Mouse (Mus musculus) layer of hippocampus, adult 2 months (tissue): ENCODE results near the gene Gcdh. TPM values are rescaled to one million over a fixed set of nuclear protein-coding genes. Genes with fewer than 3 reads are reported as not detected.

Experiments
- DNase-seq, 2 experiments: peaks; one replicate each; pipeline ENCODE4 v3.0.0; 2022; ENCODE audit warnings: low spot score in 2 of 2
- H3K27ac ChIP-seq: fragments of 200-600 bp; 2 replicates; pipeline ENCODE4 v1.8.1; 2022
- H3K4me3 ChIP-seq: fragments of 200-600 bp; 2 replicates; pipeline ENCODE4 v1.8.1; 2022; ENCODE audit warnings: mild to moderate bottlenecking
- CTCF ChIP-seq: fragments of 200-600 bp; conservative IDR thresholded peaks from 2 replicates; pipeline ENCODE4 v1.8.1; 2022; ENCODE audit warnings: antibody characterized with exemption, mild to moderate bottlenecking, moderate library complexity
- long read RNA-seq, 2 experiments: library from polyadenylated mRNA; stranded (forward); transcript quantifications; one replicate each; pipeline ENCODE4 v2.0.0; 2021; ENCODE audit warnings: borderline mapping rate in 2 of 2
- total RNA-seq, 2 experiments: library from RNA; stranded (reverse); gene quantifications; 2 replicates each; pipeline ENCODE4 v1.2.3; 2021

Gcdh gene
- 10 to 100 TPM; 37.5 to 41.2 TPM for total RNA-seq
- long read RNA-seq, experiment 1, transcript Gcdh-201 (11 exons, 2,167 nt), result minor isoform, 11 of 37 reads
- long read RNA-seq, experiment 1, transcript Gcdh-202 (12 exons, 2,114 nt), result major isoform, 15 of 37 reads
- long read RNA-seq, experiment 1, partial matches to known transcripts, result 2 of 37 reads
- long read RNA-seq, experiment 1, other reads (novel, unspliced or antisense), result 9 of 37 reads
- long read RNA-seq, experiment 2, transcript Gcdh-201 (11 exons, 2,167 nt), result minor isoform, 10 of 44 reads
- long read RNA-seq, experiment 2, transcript Gcdh-202 (12 exons, 2,114 nt), result major isoform, 15 of 44 reads
- long read RNA-seq, experiment 2, partial matches to known transcripts, result 7 of 44 reads
- long read RNA-seq, experiment 2, other reads (novel, unspliced or antisense), result 12 of 44 reads

- 0 out of 2 replicates have a peak, but pooled peaks have one; percentile 2 for TF ChIP-seq CTCF
- peak; percentile 90 to 97 for DNase-seq
- H3K27ac ChIP-seq, result peak within 1 kb of the TSS; percentile 69
- peak within 1 kb of the TSS; percentile 73 for H3K4me3 ChIP-seq
Measured at GRCm38 (mm10) chr8:84893709-84894134, at the start of gene Gcdh. Gcdh (minus strand) TSS chr8:84893921.

GRCm38 (mm10) chr8:84937620-84938485 is 44.1 kb upstream of the Gcdh start:
- no peak for TF ChIP-seq CTCF
- peak overlapping the region; percentile 97 for H3K27ac ChIP-seq

DNA sequence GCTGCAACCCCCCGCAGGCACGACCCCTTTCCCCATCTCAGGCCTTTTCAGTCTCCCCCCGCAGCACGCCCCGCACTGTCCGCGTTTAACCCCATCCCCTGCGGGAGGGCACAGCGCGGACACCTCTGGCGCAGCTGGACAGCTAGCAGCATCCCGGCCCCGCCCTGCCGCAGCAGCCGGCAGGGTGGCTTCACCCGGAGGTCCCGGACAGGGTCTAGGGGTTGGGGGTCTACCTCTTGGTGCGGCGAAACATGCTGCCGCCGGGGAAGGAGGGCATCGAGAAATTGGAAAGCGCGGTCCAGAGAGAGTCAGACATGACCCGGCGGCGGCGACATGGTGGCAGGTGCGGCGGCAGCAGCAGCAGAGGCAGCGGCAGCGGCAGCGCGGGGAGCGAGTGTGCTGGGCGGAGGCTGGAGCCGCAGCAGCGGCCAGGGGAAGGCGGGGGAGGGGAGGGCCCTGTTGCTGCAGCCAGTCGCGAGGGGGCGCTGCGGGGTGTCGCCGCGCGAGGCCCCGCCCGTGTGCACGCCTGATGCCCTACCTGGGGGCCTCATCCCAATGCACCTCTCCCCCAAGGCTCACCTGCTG is 43.3 kb upstream of the Gcdh start, which contains the start of gene Mast1:
Mast1 (minus strand) TSS at position 398 of the 585 bp plus-strand sequence.
- peak in 1 of 2 experiments; percentile 82 for DNase-seq
- Histone ChIP-seq H3K4me3 (peak within 1 kb of the TSS; percentile 85), H3K27ac (peak within 1 kb of the TSS; percentile 97)
- TF ChIP-seq CTCF, result peak; percentile 92

More at GRCm38 (mm10) chr8:84937620-84938485, 44.1 kb upstream of the Gcdh start:
- peak overlapping the region; percentile 85 for H3K4me3 ChIP-seq
- DNase-seq, result no peak

DNA sequence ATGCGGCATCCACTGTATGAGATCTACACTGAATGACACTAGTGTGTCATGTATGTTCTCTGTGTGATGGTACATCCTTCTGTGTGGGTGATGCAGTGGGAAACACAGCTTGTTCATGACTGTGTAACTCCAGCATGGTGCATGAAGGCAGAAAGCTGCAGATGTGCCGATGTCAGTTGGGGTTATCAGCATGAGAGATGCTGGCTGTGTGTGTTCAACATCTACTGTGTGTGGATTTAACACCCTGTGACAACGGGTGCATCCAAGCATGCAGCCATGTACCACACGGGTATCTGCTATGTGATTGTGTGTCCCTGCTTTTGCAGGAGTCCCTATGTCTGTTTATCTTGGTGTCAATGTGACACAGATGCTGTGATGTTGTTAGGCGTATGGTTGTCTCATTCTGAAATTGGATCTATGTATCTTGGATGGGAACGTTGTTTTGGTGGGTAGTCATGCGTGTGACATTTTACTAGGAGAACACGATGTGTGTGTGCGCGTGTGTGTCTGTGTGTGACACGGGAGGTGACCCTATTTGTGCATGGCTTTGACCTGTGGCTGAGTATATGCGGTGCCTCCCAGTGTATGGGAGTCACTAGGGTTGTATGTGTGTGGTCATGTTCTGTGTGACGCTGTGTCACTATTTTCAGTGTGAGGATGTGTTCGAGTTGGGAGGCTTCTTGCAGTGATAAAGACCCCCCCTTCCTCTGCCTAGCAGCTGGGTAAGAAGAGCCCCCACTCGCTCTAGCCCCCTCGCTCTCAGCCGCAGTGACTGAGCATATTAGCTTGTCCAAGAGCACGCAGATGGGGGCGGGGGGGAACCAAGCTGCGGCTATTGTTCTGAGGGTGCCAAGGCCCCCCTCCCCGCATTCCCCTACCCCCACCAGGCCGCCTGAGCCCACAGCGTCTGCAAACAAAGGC is 42.6 kb upstream of the Gcdh start:
- DNase-seq, result no peak
- no peak for TF ChIP-seq CTCF
- Histone ChIP-seq H3K27ac (peak overlapping the region; percentile 97), H3K4me3 (peak overlapping the region; percentile 85)

GRCm38 (mm10) chr8:84935489-84935888 is 41.8 kb upstream of the Gcdh start:
- no peak for TF ChIP-seq CTCF
- no peak for DNase-seq
- Histone ChIP-seq H3K27ac (peak overlapping the region; percentile 97; the same call in 1 of the 2 replicates), H3K4me3 (peak overlapping the region; percentile 85)

DNA sequence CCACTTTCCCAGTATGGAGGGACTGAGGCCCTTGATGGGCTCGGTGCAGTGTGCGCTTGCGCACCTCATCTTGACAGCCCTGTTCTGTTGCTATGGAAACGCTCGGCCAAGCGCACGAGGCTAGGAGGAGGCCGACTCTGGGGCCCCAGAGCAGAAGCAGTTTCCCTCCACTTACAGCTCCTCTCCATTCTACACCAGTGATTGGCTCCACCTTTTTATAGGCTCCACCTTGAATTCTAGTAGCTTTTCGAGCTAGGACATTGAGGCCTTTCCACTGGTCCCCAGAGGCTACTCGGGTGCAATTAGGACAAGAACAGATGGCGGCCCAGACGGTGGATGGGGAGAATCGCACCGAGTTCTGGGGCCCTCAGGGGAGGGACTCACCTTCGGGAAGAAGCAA is 41.1 kb upstream of the Gcdh start:
- Histone ChIP-seq H3K4me3 (peak overlapping the region; percentile 85; the same call in 1 of the 2 replicates), H3K27ac (no peak overlapping the region)
- DNase-seq, result no peak
- no peak for TF ChIP-seq CTCF

GRCm38 (mm10) chr8:84933767-84934559 is 40.2 kb upstream of the Gcdh start:
- TF ChIP-seq CTCF, result no peak

DNA sequence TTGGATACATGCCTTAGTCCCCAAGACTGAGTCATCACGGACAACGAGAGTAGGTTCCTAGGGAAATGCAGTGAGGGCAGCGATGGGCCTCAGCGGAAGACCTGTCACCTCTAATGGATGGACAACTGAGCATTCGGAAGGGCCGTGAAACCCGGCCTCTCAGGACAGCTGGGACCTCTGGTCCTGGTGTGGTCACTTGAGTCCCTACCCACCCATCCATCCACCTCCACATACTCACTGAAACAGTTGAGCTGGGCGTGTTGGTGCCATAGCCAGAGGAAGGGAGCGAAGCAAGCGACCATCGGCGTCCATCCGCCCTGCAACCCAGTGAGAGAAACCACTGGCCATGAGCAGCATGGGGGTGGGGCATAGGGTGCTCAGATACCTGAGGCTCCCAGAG is 36.9 kb upstream of the Gcdh start:
- TF ChIP-seq CTCF, result no peak
- no peak for DNase-seq
- Histone ChIP-seq H3K4me3 (no peak overlapping the region), H3K27ac (no peak overlapping the region)

More at GRCm38 (mm10) chr8:84933767-84934559, 40.2 kb upstream of the Gcdh start:
- DNase-seq, result no peak
- peak overlapping the region; percentile 18; the same call in 1 of the 2 replicates for H3K4me3 ChIP-seq
- no peak overlapping the region for H3K27ac ChIP-seq

- Histone ChIP-seq H3K27ac (no peak overlapping the region), H3K4me3 (peak overlapping the region; percentile 34)
- TF ChIP-seq CTCF, result peak; percentile 80
- DNase-seq, result peak in 1 of 2 experiments; percentile 70
Measured at GRCm38 (mm10) chr8:84928456-84929306, 35.0 kb upstream of the Gcdh start.

DNA sequence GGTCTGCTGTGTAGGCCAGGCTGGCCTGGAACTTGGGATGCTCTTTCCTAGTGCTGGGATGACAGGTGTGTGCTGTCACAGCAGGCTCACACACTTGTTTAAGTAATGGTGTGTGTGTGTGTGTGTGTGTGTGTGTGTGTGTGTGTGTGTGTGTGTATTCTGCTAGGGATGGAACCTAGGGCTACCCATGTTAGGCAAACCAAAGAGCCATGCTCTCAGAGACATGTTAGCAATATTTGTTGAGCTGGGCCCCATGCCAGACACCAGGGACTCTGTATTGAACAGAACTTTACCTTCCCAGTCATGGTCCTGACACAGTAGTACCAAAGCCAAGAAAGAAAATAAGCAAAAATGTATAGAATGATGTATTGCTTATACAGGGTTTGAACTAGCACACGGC is 33.8 kb upstream of the Gcdh start:
- DNase-seq, result no peak
- Histone ChIP-seq H3K4me3 (no peak overlapping the region), H3K27ac (no peak overlapping the region)
- no peak for TF ChIP-seq CTCF
